Mouse (Mus musculus) forebrain, postnatal 0 days (tissue): Measurements from ENCODE around the gene Tbl2. TPM values are rescaled to one million over a fixed set of nuclear protein-coding genes. Genes with fewer than 3 reads are reported as not detected.

Source experiments
- ATAC-seq: fragments of 200-750 bp; cut with Nextera tagmentation; 2 replicates; pipeline ENCODE4 v1.8.0; 2017; ENCODE audit warnings: mild to moderate bottlenecking, moderate library complexity
- DNase-seq: peaks from one replicate; pipeline ENCODE4 v3.0.0-alpha.2; 2015
- H3K27ac ChIP-seq: fragments of 300-500 bp; sonication (generic); 2 replicates; pipeline ENCODE4 v1.5.1; 2014; ENCODE audit warnings: low read depth, mild to moderate bottlenecking, antibody characterized with exemption, low read length, moderate library complexity, mixed read lengths
- H3K27me3 ChIP-seq: fragments of 300-500 bp; sonication (generic); 2 replicates; pipeline ENCODE4 v1.6.1; 2014; ENCODE audit warnings: mild to moderate bottlenecking, low read length, mixed read lengths; ENCODE audit not compliant: insufficient read depth
- H3K36me3 ChIP-seq: fragments of 300-500 bp; sonication (generic); 2 replicates; pipeline ENCODE4 v1.6.1; 2014; ENCODE audit warnings: mild to moderate bottlenecking, moderate library complexity; ENCODE audit not compliant: insufficient read depth
- H3K4me1 ChIP-seq: fragments of 300-500 bp; sonication (generic); 2 replicates; pipeline ENCODE4 v1.6.1; 2014; ENCODE audit warnings: antibody characterized with exemption; ENCODE audit not compliant: insufficient read depth
- H3K4me2 ChIP-seq: fragments of 300-500 bp; sonication (generic); 2 replicates; pipeline ENCODE4 v1.6.1; 2014; ENCODE audit warnings: low read depth, mild to moderate bottlenecking, moderate library complexity
- H3K4me3 ChIP-seq: fragments of 300-500 bp; sonication (generic); 2 replicates; pipeline ENCODE4 v1.5.1; 2014; ENCODE audit warnings: low read depth, low read length, mixed read lengths
- H3K9ac ChIP-seq: fragments of 300-500 bp; sonication (generic); 2 replicates; pipeline ENCODE4 v1.6.1; 2014; ENCODE audit warnings: mild to moderate bottlenecking
- H3K9me3 ChIP-seq: fragments of 300-500 bp; sonication (generic); 2 replicates; pipeline ENCODE4 v1.6.1; 2016; ENCODE audit warnings: low read length
- CTCF ChIP-seq: sonication (generic); IDR thresholded peaks from 2 replicates; pipeline ENCODE4 v1.5.1; 2016; ENCODE audit warnings: antibody characterized with exemption, control low read depth, low read depth
- WGBS: fragments of 180-500 bp; shearing (Covaris S2); extraction: QIAGEN DNeasy Blood & Tissue Kit; methylation state at CpG from one replicate; pipeline ENCODE4 v1.1.7; 2014; 5-methylcytosine and 5-hydroxymethylcytosine counted together
- microRNA-seq, 2 experiments: library from miRNA; unstranded; fragments of <30 nt; microRNA quantifications; one replicate each; pipeline ENCODE4; 2016
- polyA plus RNA-seq: library from polyadenylated mRNA; unstranded; fragments of >200 nt; fragmentation: Nextera tagmentation; extraction: Ambion mirVana; gene quantifications from 2 replicates; pipeline ENCODE4 v1.2.1, GENCODE M21; 2015
- total RNA-seq: library from RNA; depleted of rRNA; stranded (reverse); fragments of >200 nt; gene quantifications from 2 replicates; pipeline ENCODE4 v1.2.3, GENCODE M21; 2014; rRNA removed

Gene Tbl2
- total and polyA plus RNA-seq, 2 experiments from 2014 or later: 12.0 to 35.2 TPM

- Histone ChIP-seq H3K9me3 (no peaks in the 10 kb centered on the region), H3K4me2 (no peak overlapping the region), H3K4me1 (peaks cover 16% of the 10 kb centered on the region; the same call in 1 of the 2 replicates), H3K27ac (no peak overlapping the region), H3K36me3 (no peaks in the 10 kb centered on the region), H3K27me3 (no peaks in the 10 kb centered on the region), H3K9ac (no peak overlapping the region), H3K4me3 (no peak overlapping the region)
- 20% methylated on average over 2 of the region's 2 CpGs for WGBS
- DNase-seq (peak; percentile 82), ATAC-seq (no peak)
- peak; percentile 82 for TF ChIP-seq CTCF
These were observed 42.2 kb downstream of the Tbl2 start for GRCm38 (mm10) chr5:135191620-135192019.

GRCm38 (mm10) chr5:135192431-135192830 is 43.0 kb downstream of the Tbl2 start:
- no peak overlapping the region for H3K4me2 ChIP-seq
- H3K4me1 ChIP-seq: peaks cover 16% of the 10 kb centered on the region; the same call in 1 of the 2 replicates
- no peaks in the 10 kb centered on the region for H3K36me3 ChIP-seq

GRCm38 (mm10) chr5:135196367-135196766 is 46.9 kb downstream of the Tbl2 start:
- Histone ChIP-seq H3K36me3 (peaks cover 8% of the 10 kb centered on the region), H3K27me3 (no peaks in the 10 kb centered on the region), H3K9ac (no peak overlapping the region), H3K4me3 (no peak overlapping the region), H3K4me1 (no peaks in the 10 kb centered on the region), H3K27ac (no peak overlapping the region), H3K4me2 (no peak overlapping the region), H3K9me3 (no peaks in the 10 kb centered on the region)
- ATAC-seq: no peak
- WGBS: 82% methylated on average over 6 of the region's 6 CpGs
- DNase-seq: no peak
- no peak for TF ChIP-seq CTCF

More at GRCm38 (mm10) chr5:135192431-135192830, 43.0 kb downstream of the Tbl2 start:
- WGBS: 94% methylated on average over 1 of the region's 1 CpGs
- Histone ChIP-seq H3K9me3 (no peaks in the 10 kb centered on the region), H3K4me3 (no peak overlapping the region), H3K27me3 (no peaks in the 10 kb centered on the region), H3K9ac (no peak overlapping the region), H3K27ac (no peak overlapping the region)
- no peak for DNase-seq
- no peak for ATAC-seq
- no peak for TF ChIP-seq CTCF

- no peaks in the 10 kb centered on the region for H3K27me3 ChIP-seq
- peaks cover 34% of the 10 kb centered on the region for H3K36me3 ChIP-seq
- no peaks in the 10 kb centered on the region for H3K4me1 ChIP-seq
- no peak for ATAC-seq
- no peak for TF ChIP-seq CTCF
- H3K27ac ChIP-seq: no peak overlapping the region
- H3K4me3 ChIP-seq: no peak overlapping the region
- WGBS: 89% methylated on average over 3 of the region's 3 CpGs
- DNase-seq: no peak
- H3K9ac ChIP-seq: no peak overlapping the region
- H3K9me3 ChIP-seq: no peaks in the 10 kb centered on the region
- no peak overlapping the region for H3K4me2 ChIP-seq
These were observed 53.3 kb downstream of the Tbl2 start for GRCm38 (mm10) chr5:135202763-135203162.

- ATAC-seq (no peak), DNase-seq (no peak)
- H3K27ac ChIP-seq: no peak overlapping the region
- WGBS: 98% methylated on average over 1 of the region's 1 CpGs
- H3K36me3 ChIP-seq: peaks cover 50% of the 10 kb centered on the region
- no peaks in the 10 kb centered on the region for H3K4me1 ChIP-seq
- H3K9me3 ChIP-seq: no peaks in the 10 kb centered on the region
- TF ChIP-seq CTCF: no peak
- H3K27me3 ChIP-seq: no peaks in the 10 kb centered on the region
- H3K4me3 ChIP-seq: no peak overlapping the region
- H3K4me2 ChIP-seq: no peak overlapping the region
- no peak overlapping the region for H3K9ac ChIP-seq
These were observed 58.7 kb downstream of the Tbl2 start for GRCm38 (mm10) chr5:135208197-135208596.

Small RNA genes lying within 50 kb of the gene (microRNA-seq; reads per million reads assigned to microRNA genes)
- gene Gm25315: 0 reads per million in 2 experiments

Other genes starting within 250 kb of the Tbl2 start
- not detected in 2 replicates for gene Tmem270, start 242.9 kb upstream of the Tbl2 start, total RNA-seq
- not detected in 2 replicates for gene Tmem270, start 242.9 kb upstream of the Tbl2 start, polyA plus RNA-seq
- not detected in 2 replicates for gene Cldn13, start 234.1 kb upstream of the Tbl2 start, total RNA-seq
- not detected in 2 replicates for gene Cldn13, start 234.1 kb upstream of the Tbl2 start, polyA plus RNA-seq
- gene Mettl27, start 217.3 kb upstream of the Tbl2 start, total RNA-seq: 4.5 and 10.1 TPM in 2 replicates
- 6.8 and 11.2 TPM in 2 replicates for gene Mettl27, start 217.3 kb upstream of the Tbl2 start, polyA plus RNA-seq
- not detected in 2 replicates for gene Cldn4, start 202.7 kb upstream of the Tbl2 start, total RNA-seq
- not detected in 2 replicates for gene Cldn4, start 202.7 kb upstream of the Tbl2 start, polyA plus RNA-seq
- 5.5 and 8.8 TPM in 2 replicates for gene Cldn3, start 163.4 kb upstream of the Tbl2 start, total RNA-seq
- gene Cldn3, start 163.4 kb upstream of the Tbl2 start, polyA plus RNA-seq: 10.6 and 10.9 TPM in 2 replicates
- 46.3 and 61.1 TPM in 2 replicates for gene Abhd11, start 140.5 kb upstream of the Tbl2 start, total RNA-seq
- 86.7 and 91.4 TPM in 2 replicates for gene Abhd11, start 140.5 kb upstream of the Tbl2 start, polyA plus RNA-seq
- 152 and 167 TPM in 2 replicates for gene Stx1a, start 126.2 kb upstream of the Tbl2 start, total RNA-seq
- 143 and 171 TPM in 2 replicates for gene Stx1a, start 126.2 kb upstream of the Tbl2 start, polyA plus RNA-seq
- 11.8 and 14.6 TPM in 2 replicates for gene Dnajc30, start 85.5 kb upstream of the Tbl2 start, total RNA-seq
- gene Dnajc30, start 85.5 kb upstream of the Tbl2 start, polyA plus RNA-seq: 50.1 and 52.3 TPM in 2 replicates
- 72.1 and 92.3 TPM in 2 replicates for gene Bud23, start 84.7 kb upstream of the Tbl2 start, total RNA-seq
- 68.0 and 69.6 TPM in 2 replicates for gene Bud23, start 84.7 kb upstream of the Tbl2 start, polyA plus RNA-seq
- gene Vps37d, start 71.4 kb upstream of the Tbl2 start, total RNA-seq: 71.1 and 74.8 TPM in 2 replicates
- 31.1 and 34.2 TPM in 2 replicates for gene Vps37d, start 71.4 kb upstream of the Tbl2 start, polyA plus RNA-seq
- gene Mlxipl, start 59.8 kb upstream of the Tbl2 start, total RNA-seq: 0.76 and 0.77 TPM in 2 replicates
- 0.28 and 1.0 TPM in 2 replicates for gene Mlxipl, start 59.8 kb upstream of the Tbl2 start, polyA plus RNA-seq
- 30.3 and 31.4 TPM in 2 replicates for gene Bcl7b, start 18.6 kb downstream of the Tbl2 start, total RNA-seq
- gene Bcl7b, start 18.6 kb downstream of the Tbl2 start, polyA plus RNA-seq: 42.6 TPM in 2 replicates
- gene Baz1b, start 37.6 kb downstream of the Tbl2 start, total RNA-seq: 44.4 and 51.6 TPM in 2 replicates
- gene Baz1b, start 37.6 kb downstream of the Tbl2 start, polyA plus RNA-seq: 11.1 and 15.0 TPM in 2 replicates
- gene Fzd9, start 101.6 kb downstream of the Tbl2 start, total RNA-seq: 16.5 and 19.7 TPM in 2 replicates
- 14.2 and 16.6 TPM in 2 replicates for gene Fzd9, start 101.6 kb downstream of the Tbl2 start, polyA plus RNA-seq
- gene Fkbp6, start 200.4 kb downstream of the Tbl2 start, total RNA-seq: not detected in 2 replicates
- gene Fkbp6, start 200.4 kb downstream of the Tbl2 start, polyA plus RNA-seq: 0.18 TPM in 1 of 2 replicates, not detected in the other
- gene Trim50, start 203.6 kb downstream of the Tbl2 start, total RNA-seq: not detected in 2 replicates
- gene Trim50, start 203.6 kb downstream of the Tbl2 start, polyA plus RNA-seq: not detected in 2 replicates
- 20.2 and 29.5 TPM in 2 replicates for gene Nsun5, start 220.3 kb downstream of the Tbl2 start, total RNA-seq
- 19.5 and 20.4 TPM in 2 replicates for gene Nsun5, start 220.3 kb downstream of the Tbl2 start, polyA plus RNA-seq
- 6.0 and 9.9 TPM in 2 replicates for gene Pom121, start 244.9 kb downstream of the Tbl2 start, total RNA-seq
- gene Pom121, start 244.9 kb downstream of the Tbl2 start, polyA plus RNA-seq: 6.0 and 8.1 TPM in 2 replicates